Mouse (Mus musculus): ENCODE data around the gene Spata5. TPM values are rescaled to one million over a fixed set of nuclear protein-coding genes. Genes with fewer than 3 reads are reported as not detected.

Gene Spata5
- polyA plus RNA-seq, 1 experiment from 2014 or later = 32.4 TPM

DNA sequence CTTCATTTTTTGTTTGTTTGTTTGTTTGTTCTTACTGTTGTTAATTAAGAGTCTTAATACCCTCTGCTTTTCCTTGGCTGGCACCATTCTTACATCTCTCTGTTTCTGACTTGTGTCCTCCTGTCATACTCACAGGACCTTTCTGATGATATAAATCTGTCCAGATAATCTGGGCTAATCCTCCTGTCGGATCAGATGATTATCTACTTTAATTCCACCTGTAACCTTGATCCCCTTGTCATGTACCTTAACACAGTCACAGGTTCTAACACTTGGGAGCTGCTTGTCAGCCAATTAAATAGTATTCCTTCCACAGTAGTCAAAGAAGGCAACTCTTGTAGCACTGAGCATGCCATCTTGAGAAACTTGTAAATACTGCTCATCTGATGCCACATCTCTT lies 131.8 kb downstream of the Spata5 start:
- Histone ChIP-seq H3K4me1 (ENCODE audit: control insufficient read depth, insufficient read depth, low read length) (no peaks in the 10 kb centered on the region), H3K9me3 (ENCODE audit: control insufficient read depth, low read length) (no peaks in the 10 kb centered on the region), H3K36me3 (ENCODE audit: control insufficient read depth, insufficient read depth, low read length) (no peaks in the 10 kb centered on the region), H3K4me2 (ENCODE audit: low read depth, low read length) (no peak overlapping the region), H3K27ac (ENCODE audit: low read depth, low read length) (no peak overlapping the region), H3K27me3 (ENCODE audit: control insufficient read depth, insufficient read depth, low read length) (no peaks in the 10 kb centered on the region), H3K4me3 (ENCODE audit: low read depth, low read length) (no peak overlapping the region), H3K9ac (replicated peaks; ENCODE audit: low read depth, low read length) (no peak overlapping the region)
- WGBS = 88% methylated on average over 1 of the region's 1 CpGs
- no peak for ATAC-seq (ENCODE audit: low read depth)

DNA sequence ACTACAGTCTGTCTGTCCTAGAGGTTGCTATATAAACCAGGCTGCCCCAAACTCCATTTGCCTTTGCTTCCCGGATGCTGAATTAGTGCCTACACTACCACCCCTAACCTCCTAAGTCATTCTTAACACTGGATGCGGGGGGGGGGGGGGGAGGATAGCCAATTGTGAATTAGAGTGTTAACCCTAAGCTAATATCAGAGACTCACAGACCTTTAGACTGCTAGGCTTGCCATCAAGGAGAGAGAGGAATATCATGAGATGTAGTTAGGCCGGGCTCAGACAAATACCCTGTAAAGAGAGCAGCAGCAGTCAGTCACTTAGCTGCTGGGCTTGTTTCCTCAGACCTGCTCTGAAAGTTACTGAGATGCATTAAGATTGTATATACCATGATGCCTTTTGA lies 132.5 kb downstream of the Spata5 start:
- H3K9ac ChIP-seq (replicated peaks; ENCODE audit: low read depth, low read length) = no peak overlapping the region
- H3K36me3 ChIP-seq (ENCODE audit: control insufficient read depth, insufficient read depth, low read length) = no peaks in the 10 kb centered on the region
- H3K27me3 ChIP-seq (ENCODE audit: control insufficient read depth, insufficient read depth, low read length) = no peaks in the 10 kb centered on the region
- H3K9me3 ChIP-seq (ENCODE audit: control insufficient read depth, low read length) = no peaks in the 10 kb centered on the region
- H3K4me3 ChIP-seq (ENCODE audit: low read depth, low read length) = no peak overlapping the region
- H3K4me2 ChIP-seq (ENCODE audit: low read depth, low read length) = no peak overlapping the region
- WGBS = 91% methylated on average over 3 of the region's 3 CpGs
- no peaks in the 10 kb centered on the region for H3K4me1 ChIP-seq (ENCODE audit: control insufficient read depth, insufficient read depth, low read length)
- no peak overlapping the region for H3K27ac ChIP-seq (ENCODE audit: low read depth, low read length)
- ATAC-seq (ENCODE audit: low read depth) = no peak

DNA sequence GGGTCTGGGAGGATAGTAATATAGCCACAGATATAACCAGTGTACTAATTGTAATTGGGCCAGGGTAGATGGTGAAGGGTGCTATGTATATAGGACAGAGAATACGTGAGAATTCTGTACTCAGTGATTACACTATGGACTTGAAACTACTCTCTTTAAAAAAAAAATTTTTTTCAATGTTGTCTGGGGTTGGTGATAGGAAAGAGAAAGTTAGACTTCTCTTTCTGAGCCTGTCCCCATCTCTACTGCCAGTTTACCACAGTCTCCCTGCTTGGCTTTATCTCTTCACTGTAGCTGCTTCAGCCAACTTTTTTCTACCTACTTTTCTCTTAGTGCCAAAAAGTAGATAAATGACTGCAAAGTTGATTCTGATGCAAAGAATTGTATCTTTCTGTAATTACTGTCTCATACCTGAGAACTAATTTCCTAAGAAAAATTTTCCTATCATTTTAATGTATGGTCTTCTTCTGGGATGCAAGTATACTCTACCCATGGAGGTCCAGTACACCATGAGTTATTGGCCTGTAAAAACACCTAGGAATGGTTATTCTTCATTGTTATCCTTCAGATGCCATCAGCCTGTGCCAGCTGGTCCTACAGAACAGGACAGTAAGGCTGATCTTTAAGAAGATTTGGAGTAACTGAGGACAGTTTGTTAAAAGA lies 133.8 kb downstream of the Spata5 start:
- Histone ChIP-seq H3K27ac (ENCODE audit: low read depth, low read length) (no peak overlapping the region), H3K9me3 (ENCODE audit: control insufficient read depth, low read length) (no peaks in the 10 kb centered on the region), H3K9ac (replicated peaks; ENCODE audit: low read depth, low read length) (no peak overlapping the region), H3K36me3 (ENCODE audit: control insufficient read depth, insufficient read depth, low read length) (no peaks in the 10 kb centered on the region), H3K4me2 (ENCODE audit: low read depth, low read length) (no peak overlapping the region), H3K27me3 (ENCODE audit: control insufficient read depth, insufficient read depth, low read length) (no peaks in the 10 kb centered on the region), H3K4me3 (ENCODE audit: low read depth, low read length) (no peak overlapping the region), H3K4me1 (ENCODE audit: control insufficient read depth, insufficient read depth, low read length) (no peaks in the 10 kb centered on the region)
- 90% methylated on average over 1 of the region's 1 CpGs for WGBS
- ATAC-seq (ENCODE audit: low read depth) = no peak

DNA sequence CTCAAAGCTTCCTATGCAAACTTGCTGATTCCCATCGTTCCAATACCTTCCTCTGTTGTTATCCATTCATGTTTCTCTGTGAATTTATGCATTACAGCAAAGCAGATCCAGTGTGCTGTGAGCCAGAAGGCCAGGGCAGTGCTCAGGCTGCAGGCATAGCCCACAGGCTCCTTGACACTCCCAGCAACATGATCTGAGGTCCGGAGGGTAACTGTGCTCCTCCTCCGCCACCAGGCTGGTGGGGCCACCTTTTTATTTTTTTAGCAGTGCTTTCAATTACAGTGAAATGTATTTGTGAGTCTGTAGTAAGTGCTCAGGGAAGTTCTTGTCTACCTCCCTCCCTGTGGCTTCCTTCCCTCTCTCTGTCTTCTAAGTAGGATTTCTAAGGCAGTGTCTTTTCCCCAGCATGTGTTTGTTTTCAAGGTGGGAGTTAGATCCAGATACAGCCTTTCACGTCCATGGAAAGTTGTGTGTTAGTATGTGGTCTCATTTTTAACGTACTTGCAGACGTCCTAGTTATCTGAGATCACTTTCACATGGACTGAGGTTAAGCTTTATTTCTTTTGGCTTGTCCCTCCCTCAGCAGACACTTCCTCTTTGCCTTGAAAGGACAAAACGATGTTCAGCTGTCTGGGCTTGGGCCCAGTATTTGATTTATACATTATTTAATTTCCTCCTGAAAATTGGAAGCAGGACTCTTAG lies 136.9 kb downstream of the Spata5 start:
- Histone ChIP-seq H3K4me3 (ENCODE audit: low read depth, low read length) (no peak overlapping the region), H3K4me1 (ENCODE audit: control insufficient read depth, insufficient read depth, low read length) (no peaks in the 10 kb centered on the region), H3K9ac (replicated peaks; ENCODE audit: low read depth, low read length) (no peak overlapping the region), H3K9me3 (ENCODE audit: control insufficient read depth, low read length) (no peaks in the 10 kb centered on the region), H3K27me3 (ENCODE audit: control insufficient read depth, insufficient read depth, low read length) (no peaks in the 10 kb centered on the region), H3K36me3 (ENCODE audit: control insufficient read depth, insufficient read depth, low read length) (no peaks in the 10 kb centered on the region), H3K4me2 (ENCODE audit: low read depth, low read length) (no peak overlapping the region), H3K27ac (ENCODE audit: low read depth, low read length) (no peak overlapping the region)
- WGBS = 67% methylated on average over 7 of the region's 7 CpGs
- no peak for ATAC-seq (ENCODE audit: low read depth)

DNA sequence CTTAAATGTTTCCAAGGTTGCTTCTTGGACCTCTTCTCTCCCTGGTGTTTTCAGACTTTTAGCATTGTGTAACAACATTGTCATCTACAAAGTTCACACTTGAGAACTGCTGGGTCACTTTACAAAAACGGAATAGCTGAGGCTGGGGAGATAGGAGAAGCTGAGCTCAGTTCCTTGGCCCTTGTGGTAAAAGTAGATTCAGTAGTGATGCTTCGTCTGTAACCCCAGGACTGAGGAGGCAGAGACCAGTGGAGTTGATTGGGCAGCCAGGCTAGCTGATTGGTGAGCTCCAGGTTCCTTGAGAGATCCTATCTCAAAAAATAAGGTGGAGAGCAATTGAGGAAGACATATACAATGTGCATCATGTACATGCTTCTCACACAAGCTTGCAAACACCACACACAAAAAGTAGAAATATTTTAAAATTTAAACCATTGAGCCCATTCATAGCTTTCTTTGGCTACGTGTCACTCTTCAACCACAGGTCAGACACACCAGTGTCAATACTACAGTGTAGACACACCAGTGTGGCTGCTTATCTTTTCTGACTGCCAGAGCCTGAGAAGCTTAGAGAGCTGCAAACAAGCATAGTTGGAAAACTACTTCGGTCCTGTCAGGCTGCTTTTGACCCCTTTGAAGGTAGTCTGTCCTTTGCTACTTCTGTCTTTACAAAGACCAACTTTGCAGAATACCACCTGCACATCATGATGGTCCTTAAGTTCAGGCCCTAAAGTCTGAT lies 138.2 kb downstream of the Spata5 start:
- no peak overlapping the region for H3K27ac ChIP-seq (ENCODE audit: low read depth, low read length)
- no peak for ATAC-seq (ENCODE audit: low read depth)
- WGBS = 92% methylated on average over 4 of the region's 4 CpGs
- no peak overlapping the region for H3K4me3 ChIP-seq (ENCODE audit: low read depth, low read length)
- no peaks in the 10 kb centered on the region for H3K36me3 ChIP-seq (ENCODE audit: control insufficient read depth, insufficient read depth, low read length)
- H3K4me1 ChIP-seq (ENCODE audit: control insufficient read depth, insufficient read depth, low read length) = no peaks in the 10 kb centered on the region
- H3K4me2 ChIP-seq (ENCODE audit: low read depth, low read length) = no peak overlapping the region
- H3K9me3 ChIP-seq (ENCODE audit: control insufficient read depth, low read length) = no peaks in the 10 kb centered on the region
- no peak overlapping the region for H3K9ac ChIP-seq (replicated peaks; ENCODE audit: low read depth, low read length)
- no peaks in the 10 kb centered on the region for H3K27me3 ChIP-seq (ENCODE audit: control insufficient read depth, insufficient read depth, low read length)

DNA sequence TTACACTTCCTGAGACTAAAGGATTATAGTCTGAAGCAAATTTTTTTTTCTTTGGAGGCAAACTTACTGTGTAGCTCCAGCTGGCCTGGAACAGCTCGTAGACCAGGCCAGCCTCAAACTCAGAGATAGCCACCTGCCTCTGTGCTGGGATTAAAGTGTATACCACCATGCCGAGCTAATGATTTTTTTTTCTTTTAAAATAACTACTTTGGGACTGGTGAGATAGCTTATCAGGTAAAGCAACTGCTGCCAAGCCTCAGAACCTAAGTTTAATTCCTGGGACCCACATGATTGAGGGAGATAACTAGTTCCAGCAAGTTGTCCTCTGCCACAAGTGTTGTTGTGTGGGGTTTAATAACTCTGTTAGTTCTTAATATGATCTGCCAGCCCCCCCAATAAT lies 139.6 kb downstream of the Spata5 start:
- Histone ChIP-seq H3K9me3 (ENCODE audit: control insufficient read depth, low read length) (no peaks in the 10 kb centered on the region), H3K4me2 (ENCODE audit: low read depth, low read length) (no peak overlapping the region), H3K9ac (replicated peaks; ENCODE audit: low read depth, low read length) (no peak overlapping the region), H3K27me3 (ENCODE audit: control insufficient read depth, insufficient read depth, low read length) (no peaks in the 10 kb centered on the region), H3K4me3 (ENCODE audit: low read depth, low read length) (no peak overlapping the region), H3K27ac (ENCODE audit: low read depth, low read length) (no peak overlapping the region), H3K4me1 (ENCODE audit: control insufficient read depth, insufficient read depth, low read length) (no peaks in the 10 kb centered on the region), H3K36me3 (ENCODE audit: control insufficient read depth, insufficient read depth, low read length) (no peaks in the 10 kb centered on the region)
- no peak for ATAC-seq (ENCODE audit: low read depth)
- WGBS = 97% methylated on average over 2 of the region's 2 CpGs

DNA sequence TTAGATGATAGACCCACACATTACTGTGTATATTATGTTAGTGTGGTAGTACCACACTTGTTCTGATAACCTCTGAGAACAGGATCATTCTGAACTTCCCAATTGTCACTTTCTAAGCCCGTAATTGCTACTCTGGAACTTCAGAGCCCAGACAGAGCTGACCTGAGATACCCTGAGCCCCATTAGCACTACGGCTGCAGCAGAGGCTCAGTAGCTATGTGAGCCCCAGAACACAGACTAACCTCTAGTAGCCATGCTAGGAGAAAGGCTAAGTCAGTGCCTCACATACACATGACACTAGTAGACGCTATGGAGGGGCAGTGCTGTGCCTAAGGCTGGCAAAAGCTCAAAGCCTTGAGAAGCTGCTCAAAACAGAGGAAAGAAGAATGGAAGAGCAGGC lies 141.8 kb downstream of the Spata5 start:
- no peak overlapping the region for H3K27ac ChIP-seq (ENCODE audit: low read depth, low read length)
- 91% methylated on average over 3 of the region's 3 CpGs for WGBS
- no peak for ATAC-seq (ENCODE audit: low read depth)
- H3K9me3 ChIP-seq (ENCODE audit: control insufficient read depth, low read length) = no peaks in the 10 kb centered on the region
- H3K27me3 ChIP-seq (ENCODE audit: control insufficient read depth, insufficient read depth, low read length) = no peaks in the 10 kb centered on the region
- H3K4me1 ChIP-seq (ENCODE audit: control insufficient read depth, insufficient read depth, low read length) = no peaks in the 10 kb centered on the region
- H3K9ac ChIP-seq (replicated peaks; ENCODE audit: low read depth, low read length) = no peak overlapping the region
- no peak overlapping the region for H3K4me2 ChIP-seq (ENCODE audit: low read depth, low read length)
- no peaks in the 10 kb centered on the region for H3K36me3 ChIP-seq (ENCODE audit: control insufficient read depth, insufficient read depth, low read length)
- H3K4me3 ChIP-seq (ENCODE audit: low read depth, low read length) = no peak overlapping the region

DNA sequence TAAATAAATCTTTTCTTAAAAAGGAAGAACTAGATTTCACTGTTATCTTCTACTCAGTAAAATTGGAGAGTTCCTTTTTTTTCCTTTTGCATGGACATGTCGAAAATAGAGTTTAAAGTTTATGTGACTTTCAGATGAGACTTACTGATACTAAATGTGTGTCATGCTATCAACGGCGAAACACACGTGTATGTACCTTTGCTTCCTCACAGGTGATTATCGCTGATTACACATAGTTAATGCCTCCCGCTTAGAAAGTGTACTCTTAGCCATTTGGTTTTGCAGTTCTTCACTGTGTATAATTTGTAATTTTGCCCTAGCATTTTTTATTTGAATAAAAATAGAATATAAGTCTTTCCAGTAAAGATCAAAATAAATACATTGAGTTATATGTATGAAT lies 146.4 kb downstream of the Spata5 start:
- Histone ChIP-seq H3K36me3 (ENCODE audit: control insufficient read depth, insufficient read depth, low read length) (no peaks in the 10 kb centered on the region), H3K27ac (ENCODE audit: low read depth, low read length) (no peak overlapping the region), H3K4me3 (ENCODE audit: low read depth, low read length) (no peak overlapping the region), H3K9ac (replicated peaks; ENCODE audit: low read depth, low read length) (no peak overlapping the region), H3K4me1 (ENCODE audit: control insufficient read depth, insufficient read depth, low read length) (peaks cover 6% of the 10 kb centered on the region), H3K4me2 (ENCODE audit: low read depth, low read length) (no peak overlapping the region), H3K9me3 (ENCODE audit: control insufficient read depth, low read length) (no peaks in the 10 kb centered on the region), H3K27me3 (ENCODE audit: control insufficient read depth, insufficient read depth, low read length) (no peaks in the 10 kb centered on the region)
- ATAC-seq (ENCODE audit: low read depth) = no peak
- 96% methylated on average over 6 of the region's 6 CpGs for WGBS

DNA sequence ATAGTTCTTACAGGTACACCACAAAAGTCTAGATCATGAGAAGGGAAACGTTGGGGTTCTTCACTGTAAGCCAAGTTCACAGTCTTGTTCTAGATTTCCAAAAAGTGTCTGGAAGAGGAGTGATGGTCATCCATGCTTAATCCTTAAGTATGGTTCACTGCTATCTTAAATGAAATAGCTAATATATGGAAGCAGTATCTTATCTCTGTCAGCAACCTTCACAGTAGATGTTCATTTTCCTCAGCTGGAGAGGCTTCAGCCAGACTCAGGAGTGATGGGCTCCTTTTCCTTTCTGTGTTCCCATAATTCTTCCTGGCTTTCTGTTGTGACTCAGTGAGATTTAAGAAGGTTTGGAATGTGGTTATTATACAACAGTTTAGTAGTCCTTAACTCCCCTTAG lies 147.8 kb downstream of the Spata5 start:
- no peak overlapping the region for H3K9ac ChIP-seq (replicated peaks; ENCODE audit: low read depth, low read length)
- H3K27ac ChIP-seq (ENCODE audit: low read depth, low read length) = no peak overlapping the region
- H3K4me1 ChIP-seq (ENCODE audit: control insufficient read depth, insufficient read depth, low read length) = peaks cover 6% of the 10 kb centered on the region
- H3K4me2 ChIP-seq (ENCODE audit: low read depth, low read length) = no peak overlapping the region
- 89% methylated on average over 1 of the region's 1 CpGs for whole genome bisulfite sequencing
- no peaks in the 10 kb centered on the region for H3K27me3 ChIP-seq (ENCODE audit: control insufficient read depth, insufficient read depth, low read length)
- H3K36me3 ChIP-seq (ENCODE audit: control insufficient read depth, insufficient read depth, low read length) = no peaks in the 10 kb centered on the region
- no peaks in the 10 kb centered on the region for H3K9me3 ChIP-seq (ENCODE audit: control insufficient read depth, low read length)
- H3K4me3 ChIP-seq (ENCODE audit: low read depth, low read length) = no peak overlapping the region
- no peak for ATAC-seq (ENCODE audit: low read depth)
